Mouse (Mus musculus) liver, embryonic 14.5 days (tissue): ENCODE results near the gene Clpb. TPM values are rescaled to one million over a fixed set of nuclear protein-coding genes. Genes with fewer than 3 reads are reported as not detected.

ENCODE experiments used
- ATAC-seq: fragments of 200-750 bp; cut with Nextera tagmentation; 2 replicates; pipeline ENCODE4 v1.8.0; 2017; ENCODE audit warnings: moderate number of reproducible peaks, mild to moderate bottlenecking, moderate library complexity; ENCODE audit not compliant: insufficient read depth
- DNase-seq, 3 experiments: peaks; one replicate each; pipeline ENCODE4 v3.0.0-alpha.2; 2012 to 2013; ENCODE audit warnings: low read depth in 3 of 3, low spot score in 3 of 3
- H3K27ac ChIP-seq: fragments of 300-500 bp; sonication (generic); 2 replicates; pipeline ENCODE4 v1.5.1; 2014; ENCODE audit warnings: moderate library complexity, mild to moderate bottlenecking, control low read depth, inconsistent platforms
- H3K27me3 ChIP-seq: fragments of 300-500 bp; sonication (generic); 2 replicates; pipeline ENCODE4 v1.6.1; 2014; ENCODE audit warnings: mild to moderate bottlenecking, low read length, moderate library complexity; ENCODE audit not compliant: control insufficient read depth, insufficient read depth
- H3K36me3 ChIP-seq: fragments of 300-500 bp; sonication (generic); replicated peaks from 2 replicates; pipeline ENCODE4 v1.6.1; 2014; ENCODE audit warnings: low read depth; ENCODE audit not compliant: control insufficient read depth, insufficient read depth
- H3K4me1 ChIP-seq, 2 experiments: fragments of 200-500 bp in 1 of 2; fragments of 300-500 bp in 1 of 2; sonication (generic) in 1 of 2; replicated peaks; 2 replicates each; pipeline ENCODE4 v1.6.1; 2012 to 2014; ENCODE audit warnings: antibody characterized with exemption in 1 of 2, inconsistent platforms in 1 of 2, low read length in 1 of 2; ENCODE audit not compliant: control insufficient read depth in 2 of 2, insufficient read depth in 2 of 2
- H3K4me2 ChIP-seq: fragments of 300-500 bp; sonication (generic); 2 replicates; pipeline ENCODE4 v1.6.1; 2014; ENCODE audit warnings: low read depth, mild to moderate bottlenecking, control low read depth, moderate library complexity
- H3K4me3 ChIP-seq, 2 experiments: fragments of 200-500 bp in 1 of 2; fragments of 300-500 bp in 1 of 2; sonication (generic) in 1 of 2; 2 replicates each; pipeline ENCODE4 v1.5.1; 2012 to 2014; ENCODE audit warnings: low read depth in 2 of 2, low read length in 2 of 2, mild to moderate bottlenecking in 2 of 2, control low read depth in 1 of 2, inconsistent platforms in 1 of 2, moderate library complexity in 1 of 2; ENCODE audit not compliant: insufficient read depth in 1 of 2
- H3K9ac ChIP-seq: fragments of 300-500 bp; sonication (generic); replicated peaks from 2 replicates; pipeline ENCODE4 v1.6.1; 2014; ENCODE audit warnings: mild to moderate bottlenecking, control low read depth, moderate library complexity
- H3K9me3 ChIP-seq: fragments of 300-500 bp; sonication (generic); 2 replicates; pipeline ENCODE4 v1.6.1; 2016; ENCODE audit warnings: low read length, mixed read lengths; ENCODE audit not compliant: control insufficient read depth
- CTCF ChIP-seq: IDR thresholded peaks from 2 replicates; pipeline ENCODE4 v1.5.1; 2016; ENCODE audit warnings: antibody characterized with exemption, low read depth, control low read depth
- EP300 ChIP-seq: IDR thresholded peaks from 2 replicates; pipeline ENCODE4 v1.6.1; 2016; ENCODE audit warnings: antibody characterized with exemption, low read depth
- WGBS: fragments of 180-500 bp; shearing (Covaris S2); extraction: QIAGEN DNeasy Blood & Tissue Kit; methylation state at CpG from one replicate; pipeline ENCODE4 v1.1.7; 2014; ENCODE audit not compliant: insufficient replicate concordance; 5-methylcytosine and 5-hydroxymethylcytosine counted together
- polyA plus RNA-seq, 2 experiments: library from polyadenylated mRNA; depleted of rRNA in 1 of 2; stranded (reverse) in 1 of 2; unstranded in 1 of 2; fragments of >200 nt; fragmentation: Nextera tagmentation in 1 of 2; extraction: Ambion mirVana in 1 of 2; gene quantifications; 2 replicates each; pipeline versions ENCODE4 v1.2.1 to v1.2.3; 2012 to 2014

Clpb gene
- polyA plus RNA-seq, 2 experiments: 8.3 to 18.7 TPM

DNA sequence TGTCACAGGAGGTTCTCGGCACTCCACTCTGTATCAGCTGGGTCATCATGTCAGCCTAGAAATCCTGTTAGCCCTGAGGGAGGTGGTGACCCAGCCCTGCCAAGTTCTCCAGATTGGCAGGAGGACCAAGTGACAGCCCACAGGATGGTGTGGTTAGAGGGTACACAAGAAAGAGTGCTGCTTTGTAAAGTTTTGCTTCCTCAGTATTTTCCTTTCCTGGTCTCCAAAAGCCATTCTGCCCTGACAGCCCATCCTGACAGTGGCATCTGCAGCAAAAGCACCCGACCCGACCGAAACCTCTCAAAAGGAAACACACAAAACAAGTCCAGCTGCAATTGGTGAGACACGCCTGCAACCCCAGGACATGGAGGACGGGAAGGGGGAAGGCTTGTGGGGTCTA is 180.8 kb downstream of the Clpb start:
- no peak for ATAC-seq
- WGBS: 53% methylated on average over 6 of the region's 6 CpGs
- no peak for TF ChIP-seq CTCF
- no peak for TF ChIP-seq EP300

More for the DNA sequence above, 180.8 kb downstream of the Clpb start:
- no peaks in the 10 kb centered on the region; the same call in 1 of the 2 replicates for H3K27me3 ChIP-seq
- H3K27ac ChIP-seq: no peak overlapping the region
- no peaks in the 10 kb centered on the region for H3K9me3 ChIP-seq
- H3K4me2 ChIP-seq: no peak overlapping the region
- no peak overlapping the region for H3K4me3 ChIP-seq
- DNase-seq: no peak
- no peaks in the 10 kb centered on the region for H3K36me3 ChIP-seq
- no peaks in the 10 kb centered on the region for H3K4me1 ChIP-seq
- no peak overlapping the region for H3K9ac ChIP-seq

Other genes starting within 250 kb of the Clpb start
- gene Pde2a, start 241.9 kb upstream of the Clpb start, polyA plus RNA-seq (2012; rRNA removed): 3.0 and 3.2 TPM in 2 replicates
- gene Pde2a, start 241.9 kb upstream of the Clpb start, polyA plus RNA-seq (2014; fragmentation: Nextera tagmentation; extraction: Ambion mirVana): 2.5 and 6.6 TPM in 2 replicates
- 0.05 and 0.07 TPM in 2 replicates for gene Art2b, start 78.0 kb upstream of the Clpb start, polyA plus RNA-seq (2012; rRNA removed)
- not detected in 2 replicates for gene Art2b, start 78.0 kb upstream of the Clpb start, polyA plus RNA-seq (2014; fragmentation: Nextera tagmentation; extraction: Ambion mirVana)
- 0.03 TPM in 1 of 2 replicates, not detected in the other for gene Phox2a, start 154.7 kb downstream of the Clpb start, polyA plus RNA-seq (2012; rRNA removed)
- gene Phox2a, start 154.7 kb downstream of the Clpb start, polyA plus RNA-seq (2014; fragmentation: Nextera tagmentation; extraction: Ambion mirVana): not detected in 2 replicates
- 4.4 and 6.8 TPM in 2 replicates for gene Inppl1, start 174.6 kb downstream of the Clpb start, polyA plus RNA-seq (2012; rRNA removed)
- gene Inppl1, start 174.6 kb downstream of the Clpb start, polyA plus RNA-seq (2014; fragmentation: Nextera tagmentation; extraction: Ambion mirVana): 0.69 and 2.0 TPM in 2 replicates
- 7.4 and 8.0 TPM in 2 replicates for gene Folr2, start 193.6 kb downstream of the Clpb start, polyA plus RNA-seq (2012; rRNA removed)
- gene Folr2, start 193.6 kb downstream of the Clpb start, polyA plus RNA-seq (2014; fragmentation: Nextera tagmentation; extraction: Ambion mirVana): 4.2 and 6.5 TPM in 2 replicates
- 25.6 and 54.6 TPM in 2 replicates for gene Anapc15, start 200.1 kb downstream of the Clpb start, polyA plus RNA-seq (2012; rRNA removed)
- 51.9 and 52.0 TPM in 2 replicates for gene Anapc15, start 200.1 kb downstream of the Clpb start, polyA plus RNA-seq (2014; fragmentation: Nextera tagmentation; extraction: Ambion mirVana)
- gene Folr1, start 207.2 kb downstream of the Clpb start, polyA plus RNA-seq (2012; rRNA removed): 0.33 and 0.53 TPM in 2 replicates
- gene Folr1, start 207.2 kb downstream of the Clpb start, polyA plus RNA-seq (2014; fragmentation: Nextera tagmentation; extraction: Ambion mirVana): 0.38 TPM in 1 of 2 replicates, not detected in the other
- 61.7 and 74.8 TPM in 2 replicates for gene Lamtor1, start 242.3 kb downstream of the Clpb start, polyA plus RNA-seq (2012; rRNA removed)
- 63.3 and 67.8 TPM in 2 replicates for gene Lamtor1, start 242.3 kb downstream of the Clpb start, polyA plus RNA-seq (2014; fragmentation: Nextera tagmentation; extraction: Ambion mirVana)
- gene Tomt, start 242.7 kb downstream of the Clpb start, polyA plus RNA-seq (2012; rRNA removed): 0.05 and 0.08 TPM in 2 replicates
- gene Tomt, start 242.7 kb downstream of the Clpb start, polyA plus RNA-seq (2014; fragmentation: Nextera tagmentation; extraction: Ambion mirVana): 0.09 and 0.13 TPM in 2 replicates